Mouse (Mus musculus) forebrain, embryonic 13.5 days (tissue): ENCODE measurements around the gene Ednrb. TPM values are rescaled to one million over a fixed set of nuclear protein-coding genes. Genes with fewer than 3 reads are reported as not detected.
A peak's percentile ranks its signal among the peaks of the same experiment; 100 is the strongest.

Experiments used
- ATAC-seq: fragments of 200-750 bp; cut with Nextera tagmentation; 2 replicates; pipeline ENCODE4 v1.8.0; 2017
- H3K27ac ChIP-seq: fragments of 300-500 bp; sonication (generic); 2 replicates; pipeline ENCODE4 v1.5.1; 2015; ENCODE audit warnings: inconsistent platforms, mild to moderate bottlenecking, moderate library complexity
- H3K27me3 ChIP-seq: fragments of 300-500 bp; sonication (generic); 2 replicates; pipeline ENCODE4 v1.6.1; 2015; ENCODE audit warnings: mild to moderate bottlenecking, inconsistent platforms
- H3K36me3 ChIP-seq: fragments of 300-500 bp; sonication (generic); 2 replicates; pipeline ENCODE4 v1.6.1; 2015; ENCODE audit warnings: mild to moderate bottlenecking, inconsistent platforms; ENCODE audit not compliant: poor library complexity, severe bottlenecking
- H3K4me1 ChIP-seq: fragments of 300-500 bp; sonication (generic); 2 replicates; pipeline ENCODE4 v1.6.1; 2015; ENCODE audit warnings: inconsistent platforms
- H3K4me2 ChIP-seq: fragments of 300-500 bp; sonication (generic); 2 replicates; pipeline ENCODE4 v1.6.1; 2015; ENCODE audit warnings: inconsistent platforms, mild to moderate bottlenecking, moderate library complexity
- H3K4me3 ChIP-seq: fragments of 300-500 bp; sonication (generic); 2 replicates; pipeline ENCODE4 v1.5.1; 2015; ENCODE audit warnings: mild to moderate bottlenecking, inconsistent platforms
- H3K9ac ChIP-seq: fragments of 300-500 bp; sonication (generic); 2 replicates; pipeline ENCODE4 v1.6.1; 2015; ENCODE audit warnings: mild to moderate bottlenecking, inconsistent platforms
- H3K9me3 ChIP-seq: fragments of 300-500 bp; sonication (generic); replicated peaks from 2 replicates; pipeline ENCODE4 v1.6.1; 2016; ENCODE audit warnings: inconsistent platforms
- WGBS: fragments of 180-500 bp; shearing (Covaris S2); methylation state at CpG from one replicate; pipeline ENCODE4 v1.1.7; 2015; 5-methylcytosine and 5-hydroxymethylcytosine counted together
- polyA plus RNA-seq: library from polyadenylated mRNA; unstranded; fragments of >200 nt; fragmentation: Nextera tagmentation; extraction: Ambion mirVana; gene quantifications from 2 replicates; pipeline ENCODE4 v1.2.1, GENCODE M21; 2015

Gene Ednrb
- polyA plus RNA-seq, result 61.9 and 66.5 TPM in 2 replicates

DNA sequence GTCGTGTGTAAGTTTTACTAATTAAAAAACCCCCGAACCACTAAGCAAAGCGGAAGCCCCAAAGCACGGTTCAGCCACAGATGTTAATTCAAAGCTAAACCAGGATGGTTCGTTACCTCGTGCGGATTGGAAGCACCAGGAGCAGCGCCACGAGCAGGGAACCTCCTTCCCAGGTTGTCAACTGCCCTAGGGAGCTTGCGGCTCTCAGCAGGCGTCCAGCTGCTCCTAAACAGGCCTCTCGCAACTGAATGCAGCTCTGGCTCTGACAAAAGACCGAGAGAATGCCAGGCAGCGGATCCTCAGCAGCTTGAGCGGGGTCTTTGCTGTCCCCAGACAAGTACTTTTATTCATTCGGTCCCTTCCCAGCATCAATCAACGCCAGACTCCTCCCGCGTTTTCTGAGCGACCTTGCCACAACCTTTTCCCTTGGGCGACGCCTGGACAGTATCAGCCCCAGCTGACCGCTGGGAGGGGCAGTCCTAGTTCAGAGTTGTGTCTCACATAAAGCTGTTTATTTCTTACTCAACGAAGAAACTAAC lies at the start of gene Ednrb:
Gene Ednrb, minus strand, starts transcription at position 392 of the 539 bp plus-strand sequence.
- Histone ChIP-seq H3K27me3 (no peaks in the 10 kb centered on the region), H3K36me3 (no peaks in the 10 kb centered on the region), H3K4me3 (peak within 1 kb of the TSS; percentile 54), H3K4me2 (peak within 1 kb of the TSS; percentile 74), H3K27ac (peak within 1 kb of the TSS; percentile 64), H3K9me3 (no peaks in the 10 kb centered on the region), H3K4me1 (peaks cover 24% of the 10 kb centered on the region), H3K9ac (peak within 1 kb of the TSS; percentile 58)
- peak; percentile 84 for ATAC-seq
- under 1% methylated on average over 24 of the region's 24 CpGs for WGBS

DNA sequence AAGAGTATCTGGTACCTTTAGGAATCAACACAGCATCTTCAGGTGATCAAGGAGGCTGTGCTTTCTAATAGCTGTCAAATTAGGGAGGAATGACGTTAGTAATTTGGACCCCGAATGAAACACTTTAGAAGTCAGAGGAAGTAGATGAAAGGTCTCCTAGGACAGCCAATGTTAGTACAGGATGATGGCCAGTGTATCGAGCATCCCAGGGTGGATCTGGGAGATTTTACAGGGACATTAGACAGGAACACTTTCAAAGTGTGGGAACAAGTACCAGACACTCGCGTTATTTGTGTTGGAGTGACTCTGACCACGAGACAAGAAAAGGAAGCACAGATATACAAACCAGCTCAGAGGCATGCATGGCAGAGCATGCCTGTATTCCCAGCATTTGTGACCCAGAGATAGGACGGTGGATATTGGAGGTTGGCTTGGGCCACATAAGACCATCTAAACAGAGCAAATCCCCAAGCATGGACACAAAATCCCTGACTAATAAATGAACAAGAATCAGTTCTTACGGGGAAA lies 48.3 kb upstream of the Ednrb start:
- Histone ChIP-seq H3K36me3 (no peaks in the 10 kb centered on the region), H3K4me2 (no peak overlapping the region), H3K9ac (no peak overlapping the region), H3K9me3 (no peaks in the 10 kb centered on the region), H3K27me3 (no peaks in the 10 kb centered on the region), H3K4me1 (no peaks in the 10 kb centered on the region), H3K27ac (no peak overlapping the region), H3K4me3 (no peak overlapping the region)
- 85% methylated on average over 8 of the region's 8 CpGs for WGBS
- no peak for ATAC-seq

DNA sequence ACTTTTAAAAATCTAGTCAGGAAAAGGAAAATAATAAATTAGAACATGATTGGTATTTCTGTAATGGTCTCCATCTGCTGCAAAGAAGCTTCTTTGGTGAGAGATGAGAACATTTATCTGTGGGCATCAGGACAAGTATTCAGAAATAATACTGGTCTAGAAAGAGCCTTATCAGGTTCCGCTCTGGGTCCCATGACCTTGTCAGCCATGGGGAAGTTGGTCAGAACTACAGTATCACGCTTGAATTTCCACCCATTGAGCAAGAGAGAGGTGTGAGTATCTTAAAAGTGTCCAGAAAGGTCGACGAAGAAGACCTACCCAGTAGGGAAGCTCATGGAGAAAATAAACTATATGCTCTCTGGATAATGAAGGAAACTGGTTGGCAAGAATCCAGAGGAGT lies 46.6 kb upstream of the Ednrb start:
- Histone ChIP-seq H3K9ac (no peak overlapping the region), H3K4me1 (no peaks in the 10 kb centered on the region), H3K4me2 (no peak overlapping the region), H3K27ac (no peak overlapping the region), H3K36me3 (no peaks in the 10 kb centered on the region), H3K4me3 (no peak overlapping the region), H3K9me3 (no peaks in the 10 kb centered on the region), H3K27me3 (no peaks in the 10 kb centered on the region)
- 90% methylated on average over 4 of the region's 4 CpGs for WGBS
- ATAC-seq, result no peak

GRCm38 (mm10) chr14:103884892-103885575 lies 40.8 kb upstream of the Ednrb start:
- H3K4me2 ChIP-seq, result no peak overlapping the region
- H3K36me3 ChIP-seq, result no peaks in the 10 kb centered on the region
- H3K4me3 ChIP-seq, result no peak overlapping the region
- ATAC-seq, result no peak
- H3K9me3 ChIP-seq, result no peaks in the 10 kb centered on the region
- H3K27ac ChIP-seq, result no peak overlapping the region
- 84% methylated on average over 7 of the region's 7 CpGs for WGBS
- no peaks in the 10 kb centered on the region for H3K4me1 ChIP-seq
- H3K27me3 ChIP-seq, result no peaks in the 10 kb centered on the region
- no peak overlapping the region for H3K9ac ChIP-seq

DNA sequence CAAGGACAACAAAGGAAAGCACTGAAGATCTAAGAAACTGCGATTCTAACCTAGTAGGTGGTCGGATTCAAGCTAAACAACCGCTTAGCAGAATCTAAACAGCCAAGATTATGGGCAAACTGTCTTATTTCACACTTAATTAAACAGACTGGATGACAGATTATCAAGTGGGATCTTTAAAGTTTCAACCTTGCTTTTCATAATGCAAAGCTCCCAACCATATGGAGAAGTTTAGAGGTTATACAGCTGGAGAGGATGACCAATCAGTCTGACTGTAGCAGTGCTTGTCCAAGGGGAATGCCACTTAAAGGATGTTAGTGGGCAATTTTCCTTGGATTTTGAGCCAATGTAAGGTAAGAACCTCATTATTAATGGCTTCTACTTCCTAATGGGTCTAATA lies 38.7 kb upstream of the Ednrb start:
- no peak overlapping the region for H3K4me3 ChIP-seq
- no peaks in the 10 kb centered on the region for H3K9me3 ChIP-seq
- H3K27ac ChIP-seq, result no peak overlapping the region
- no peak overlapping the region for H3K4me2 ChIP-seq
- whole genome bisulfite sequencing, result 84% methylated on average over 3 of the region's 3 CpGs
- H3K27me3 ChIP-seq, result no peaks in the 10 kb centered on the region
- H3K4me1 ChIP-seq, result no peaks in the 10 kb centered on the region
- no peak overlapping the region for H3K9ac ChIP-seq
- ATAC-seq, result no peak
- no peaks in the 10 kb centered on the region for H3K36me3 ChIP-seq

- no peaks in the 10 kb centered on the region for H3K27me3 ChIP-seq
- no peak overlapping the region for H3K4me3 ChIP-seq
- no peaks in the 10 kb centered on the region for H3K36me3 ChIP-seq
- no peak overlapping the region for H3K9ac ChIP-seq
- no peaks in the 10 kb centered on the region for H3K9me3 ChIP-seq
- no peaks in the 10 kb centered on the region for H3K4me1 ChIP-seq
- H3K27ac ChIP-seq, result no peak overlapping the region
- H3K4me2 ChIP-seq, result no peak overlapping the region
- ATAC-seq, result no peak
- WGBS, result 92% methylated on average over 2 of the region's 2 CpGs
These were observed 32.9 kb upstream of the Ednrb start for GRCm38 (mm10) chr14:103877117-103877516.

DNA sequence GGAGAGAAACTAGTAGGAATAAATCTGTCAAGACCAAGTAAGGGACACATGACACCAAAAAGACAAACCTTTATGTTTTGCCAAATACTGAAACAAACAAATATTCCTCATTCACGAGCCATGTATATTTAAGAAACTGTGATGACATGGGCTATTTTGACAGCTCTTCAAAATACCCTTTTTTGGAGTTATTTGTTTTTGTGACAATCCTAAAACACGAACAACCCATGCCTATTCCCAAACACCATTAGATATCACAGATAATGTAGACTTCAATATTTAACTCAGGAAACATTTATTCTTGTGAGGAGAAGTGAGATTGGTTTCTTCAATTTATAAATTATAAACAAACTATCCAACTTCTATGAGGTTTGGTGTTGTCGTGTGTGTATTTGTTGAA lies 32.4 kb upstream of the Ednrb start:
- H3K27me3 ChIP-seq, result no peaks in the 10 kb centered on the region
- no peak overlapping the region for H3K27ac ChIP-seq
- H3K9me3 ChIP-seq, result no peaks in the 10 kb centered on the region
- no peaks in the 10 kb centered on the region for H3K4me1 ChIP-seq
- ATAC-seq, result no peak
- no peak overlapping the region for H3K4me2 ChIP-seq
- 84% methylated on average over 3 of the region's 3 CpGs for WGBS
- H3K9ac ChIP-seq, result no peak overlapping the region
- H3K36me3 ChIP-seq, result no peaks in the 10 kb centered on the region
- H3K4me3 ChIP-seq, result no peak overlapping the region

DNA sequence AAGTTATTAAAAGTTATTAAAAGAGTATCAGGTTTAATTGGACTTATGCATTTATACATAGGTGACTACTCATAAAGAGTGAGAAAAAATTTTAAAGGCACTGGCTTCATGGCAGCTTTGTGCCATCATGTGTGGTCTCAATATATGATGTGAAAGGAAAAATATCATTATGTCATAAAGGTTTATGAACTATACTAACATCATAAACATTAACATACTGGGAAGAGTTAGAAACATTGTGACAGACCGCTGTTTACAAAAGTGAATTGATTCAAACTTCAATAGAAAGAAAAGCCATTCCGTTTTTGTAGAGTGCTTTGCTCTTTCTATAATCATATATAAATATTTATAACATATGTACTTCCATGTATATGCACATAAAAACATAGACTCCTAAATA lies 22.4 kb upstream of the Ednrb start:
- Histone ChIP-seq H3K4me2 (no peak overlapping the region), H3K4me3 (no peak overlapping the region), H3K9ac (no peak overlapping the region), H3K27me3 (no peaks in the 10 kb centered on the region), H3K36me3 (no peaks in the 10 kb centered on the region), H3K9me3 (no peaks in the 10 kb centered on the region), H3K4me1 (no peaks in the 10 kb centered on the region), H3K27ac (no peak overlapping the region)
- ATAC-seq, result no peak
- WGBS, result 84% methylated on average over 2 of the region's 2 CpGs

GRCm38 (mm10) chr14:103865226-103865625 lies 21.0 kb upstream of the Ednrb start:
- ATAC-seq, result no peak

DNA sequence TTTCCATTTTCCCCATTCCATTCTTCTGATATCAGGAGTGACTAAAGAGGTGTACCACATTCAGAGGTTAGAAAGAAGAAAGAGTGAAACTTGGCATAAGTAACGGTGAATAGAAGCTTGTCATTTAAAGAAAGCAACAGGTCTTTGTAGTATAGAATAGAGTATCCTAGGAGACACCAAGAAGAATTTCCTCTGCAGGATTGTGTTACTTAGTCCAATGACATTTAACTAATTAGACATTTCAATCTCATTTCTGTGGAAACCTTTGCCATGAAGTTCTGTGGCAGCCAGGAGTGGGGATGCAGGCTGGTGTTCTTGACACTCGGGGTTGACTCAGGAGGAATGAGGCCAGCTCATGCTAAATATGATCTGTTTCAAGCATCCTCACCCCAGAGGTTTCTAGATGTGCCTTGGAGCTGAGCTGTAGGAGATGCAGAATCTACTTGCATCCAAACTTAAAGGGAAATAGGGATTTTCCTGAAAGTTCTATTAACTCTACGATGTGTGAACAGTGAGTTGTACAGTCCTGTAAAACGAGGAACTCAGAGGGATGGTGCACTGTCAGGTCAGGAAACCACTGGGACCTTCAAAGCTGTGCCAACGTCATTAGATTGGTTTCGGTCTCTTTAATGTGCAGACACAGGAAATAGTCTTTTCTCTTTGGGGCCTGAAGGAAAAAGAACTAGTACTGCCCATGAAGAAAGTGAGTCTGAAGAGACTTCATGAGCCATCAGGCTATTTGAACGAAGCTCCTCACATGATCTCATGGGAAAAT lies 6.1 kb upstream of the Ednrb start:
- ATAC-seq, result peak; percentile 33; the same call in 1 of the 2 replicates
- 58% methylated on average over 7 of the region's 7 CpGs for WGBS
- Histone ChIP-seq H3K27ac (no peak overlapping the region), H3K4me2 (no peak overlapping the region), H3K4me3 (no peak overlapping the region), H3K9ac (no peak overlapping the region), H3K9me3 (no peaks in the 10 kb centered on the region), H3K36me3 (no peaks in the 10 kb centered on the region), H3K4me1 (no peaks in the 10 kb centered on the region), H3K27me3 (no peaks in the 10 kb centered on the region)

More at GRCm38 (mm10) chr14:103865226-103865625, 21.0 kb upstream of the Ednrb start:
- H3K9me3 ChIP-seq, result no peaks in the 10 kb centered on the region
- no peak overlapping the region for H3K27ac ChIP-seq
- H3K4me1 ChIP-seq, result no peaks in the 10 kb centered on the region
- WGBS, result 84% methylated on average over 2 of the region's 2 CpGs
- no peak overlapping the region for H3K9ac ChIP-seq
- no peak overlapping the region for H3K4me3 ChIP-seq
- no peak overlapping the region for H3K4me2 ChIP-seq
- H3K36me3 ChIP-seq, result no peaks in the 10 kb centered on the region
- H3K27me3 ChIP-seq, result no peaks in the 10 kb centered on the region

- Histone ChIP-seq H3K4me2 (no peak overlapping the region), H3K4me1 (peaks cover 24% of the 10 kb centered on the region), H3K9me3 (no peaks in the 10 kb centered on the region), H3K4me3 (no peak overlapping the region), H3K36me3 (no peaks in the 10 kb centered on the region), H3K27ac (no peak overlapping the region), H3K27me3 (no peaks in the 10 kb centered on the region), H3K9ac (no peak overlapping the region)
- no peak for ATAC-seq
- 94% methylated on average over 2 of the region's 2 CpGs for WGBS
These were observed 1.5 kb upstream of the Ednrb start for GRCm38 (mm10) chr14:103845716-103846115.

DNA sequence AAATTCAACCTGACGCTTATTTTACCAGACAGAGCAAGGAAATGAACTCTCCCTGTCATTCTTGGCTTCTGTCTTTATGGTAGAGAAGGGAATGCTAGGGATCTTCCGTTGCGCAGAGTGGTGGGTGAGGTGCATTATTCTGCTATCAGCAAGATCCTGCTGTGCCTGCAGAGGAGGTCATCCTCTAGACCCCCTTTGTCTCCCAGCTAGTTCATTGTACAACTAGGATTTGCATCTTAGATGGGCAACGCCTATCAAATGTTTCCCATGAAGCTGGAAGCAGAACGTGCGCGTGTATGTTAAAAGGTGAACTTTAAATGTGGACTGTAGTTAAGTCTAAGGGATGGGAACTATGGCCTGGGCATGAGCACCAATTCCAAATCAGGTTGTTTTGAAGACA lies 742 bp upstream of the Ednrb start:
- 58% methylated on average over 7 of the region's 7 CpGs for WGBS
- H3K9ac ChIP-seq, result no peak overlapping the region
- ATAC-seq, result no peak
- no peak overlapping the region for H3K27ac ChIP-seq
- H3K27me3 ChIP-seq, result no peaks in the 10 kb centered on the region
- H3K36me3 ChIP-seq, result no peaks in the 10 kb centered on the region
- no peaks in the 10 kb centered on the region for H3K9me3 ChIP-seq
- H3K4me1 ChIP-seq, result peaks cover 24% of the 10 kb centered on the region
- no peak overlapping the region for H3K4me3 ChIP-seq
- peak overlapping the region; percentile 74 for H3K4me2 ChIP-seq
